Mouse (Mus musculus) erythroid progenitor cell, adult 5-6 weeks (primary cell): ENCODE measurements around the gene Cdh20. TPM values are rescaled to one million over a fixed set of nuclear protein-coding genes. Genes with fewer than 3 reads are reported as not detected.
"Not testable (repeated sequence)": the region's sequence is repeated elsewhere in the genome, so short reads cannot be mapped to it uniquely, and the experiment has no call there.

Source experiments
- ATAC-seq: replicated peaks from 2 replicates; pipeline ENCODE4 v1.8.0; 2016; ENCODE audit warnings: moderate number of reproducible peaks, mild to moderate bottlenecking, moderate TSS enrichment, inconsistent platforms; ENCODE audit not compliant: poor library complexity, low FRiP score, severe bottlenecking
- total RNA-seq, 2 experiments: library from RNA; stranded (forward) in 1 of 2; stranded (reverse) in 1 of 2; fragments of 150-400 nt in 1 of 2; fragments of 186-747, 209-891 nt in 1 of 2; gene quantifications; 2 replicates each; pipeline versions ENCODE4 v1.2.3 to v1.2.4; 2015 to 2017; ENCODE audit warnings: low replicate concordance in 2 of 2

Gene Cdh20
- total RNA-seq, 2 experiments from 2014 or later, result not detected

GRCm38 (mm10) chr1:104903409-104903808 is 135.1 kb downstream of the Cdh20 start:
- no peak for ATAC-seq

GRCm38 (mm10) chr1:104912407-104912806 is 144.1 kb downstream of the Cdh20 start:
- no peak for ATAC-seq

- no peak for ATAC-seq
These were observed 148.2 kb downstream of the Cdh20 start for GRCm38 (mm10) chr1:104916507-104916906.

- no peak for ATAC-seq
These were observed 149.0 kb downstream of the Cdh20 start for GRCm38 (mm10) chr1:104917307-104917836.

GRCm38 (mm10) chr1:104933051-104933450 is 164.7 kb downstream of the Cdh20 start:
- ATAC-seq, result no peak

DNA sequence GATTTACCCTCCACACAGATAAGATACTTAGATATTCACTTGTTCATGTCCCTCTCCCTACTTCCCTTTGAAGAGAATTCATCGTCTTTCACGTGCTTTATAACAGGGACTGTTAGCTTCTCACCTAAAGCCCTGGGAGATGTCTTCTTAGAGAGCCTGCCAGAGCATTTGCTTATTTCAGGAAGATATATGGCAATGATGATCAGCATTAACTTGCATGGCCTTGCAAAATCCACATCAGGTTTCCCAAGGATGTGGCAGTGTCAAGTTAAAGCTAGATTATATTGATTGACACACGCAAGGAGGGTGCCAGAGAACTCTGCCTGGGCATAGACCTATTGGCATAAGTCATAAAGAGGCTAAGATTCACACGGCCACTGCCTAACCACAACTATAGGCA is 168.6 kb downstream of the Cdh20 start:
- no peak for ATAC-seq

GRCm38 (mm10) chr1:104939156-104939555 is 170.8 kb downstream of the Cdh20 start:
- no peak for ATAC-seq

DNA sequence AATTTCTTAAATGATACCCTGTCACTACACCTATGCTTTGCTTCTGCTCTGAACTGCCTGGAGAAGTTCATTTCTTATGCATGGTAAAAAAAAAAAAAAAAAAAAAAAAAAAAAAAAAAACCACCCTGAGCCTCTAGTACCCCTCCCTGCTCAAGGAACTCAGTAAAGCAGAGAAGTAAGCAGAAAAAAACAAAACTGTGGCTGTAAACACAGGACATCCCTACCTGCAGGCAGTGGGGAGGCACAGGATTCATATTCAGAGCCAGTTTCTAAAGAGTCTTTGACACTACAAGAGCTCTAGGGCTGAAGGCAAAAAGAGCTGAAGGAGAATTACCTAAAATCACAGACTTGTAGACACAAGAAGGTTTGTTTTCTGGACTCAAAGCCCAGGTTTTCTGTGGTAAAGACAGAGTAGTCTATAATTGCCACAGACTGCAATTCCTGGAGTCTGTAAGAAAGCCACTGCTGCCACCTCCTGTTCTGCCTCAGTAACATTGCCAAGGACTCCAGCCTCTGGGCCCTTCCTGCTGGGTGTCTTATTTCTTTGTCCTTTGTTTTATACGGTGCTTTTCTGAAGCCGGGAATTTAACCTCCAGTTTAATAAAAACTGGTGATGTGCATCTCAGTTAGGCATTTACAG is 176.3 kb downstream of the Cdh20 start:
- ATAC-seq, result no peak

GRCm38 (mm10) chr1:104945110-104945489 is 176.8 kb downstream of the Cdh20 start:
- no peak for ATAC-seq

- ATAC-seq, result not testable (repeated sequence)
These were observed 181.3 kb downstream of the Cdh20 start for GRCm38 (mm10) chr1:104949640-104950039.

DNA sequence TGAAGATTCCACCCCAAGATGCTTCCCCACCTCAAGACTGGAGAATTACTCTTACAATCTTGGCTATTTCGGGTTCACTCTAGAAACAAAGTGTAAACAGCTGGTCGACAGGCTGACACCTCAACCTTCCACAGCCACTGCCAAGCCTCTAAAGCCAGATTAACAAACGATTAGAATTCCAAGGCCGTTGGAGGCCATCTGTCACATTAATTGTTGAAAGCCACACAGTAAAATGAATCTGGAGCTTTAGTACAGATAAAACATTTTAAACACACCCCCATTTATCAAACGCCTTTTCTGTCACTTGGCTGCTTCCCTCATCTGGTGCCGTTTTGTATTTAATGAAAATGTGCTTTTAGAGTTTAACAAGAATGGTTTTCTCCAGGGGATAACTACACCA is 188.7 kb downstream of the Cdh20 start:
- no peak for ATAC-seq

DNA sequence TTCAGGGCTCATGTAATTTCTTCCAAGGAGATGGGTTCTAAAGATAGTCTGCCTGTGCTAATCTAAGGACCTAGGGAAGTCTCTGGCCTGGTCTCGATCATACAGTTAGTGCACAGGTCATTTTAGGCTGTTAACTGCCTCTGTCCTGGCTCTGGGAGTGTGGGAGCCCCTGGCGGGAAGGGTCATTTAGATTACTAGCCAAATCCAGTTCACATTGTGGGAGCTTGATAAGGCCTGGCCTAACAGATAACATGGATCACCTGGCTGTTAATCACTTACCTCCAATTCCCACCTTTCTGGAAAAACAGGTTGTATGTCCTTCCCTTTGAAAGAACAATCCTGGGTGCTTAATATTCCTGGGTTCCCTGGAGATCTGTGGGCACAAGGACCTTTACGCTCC is 193.3 kb downstream of the Cdh20 start:
- no peak for ATAC-seq

DNA sequence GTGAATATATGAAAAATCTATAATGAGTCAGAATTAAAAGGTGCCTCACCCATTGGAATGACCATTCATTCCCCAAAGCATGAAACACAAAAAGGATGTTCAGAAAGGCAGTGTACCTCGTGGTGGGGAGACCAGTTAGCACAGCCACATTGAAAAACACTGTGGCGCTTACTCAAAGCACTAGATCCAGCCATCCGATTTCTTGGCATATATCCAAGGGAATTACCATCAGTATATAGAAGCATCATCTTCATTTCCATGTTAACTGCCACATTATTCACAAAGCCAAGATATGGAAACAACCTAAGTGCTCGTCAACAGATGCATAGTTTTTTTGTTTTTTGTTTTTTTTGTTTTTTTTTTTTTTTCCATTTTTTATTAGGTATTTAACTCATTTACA is 193.9 kb downstream of the Cdh20 start:
- ATAC-seq, result no peak

DNA sequence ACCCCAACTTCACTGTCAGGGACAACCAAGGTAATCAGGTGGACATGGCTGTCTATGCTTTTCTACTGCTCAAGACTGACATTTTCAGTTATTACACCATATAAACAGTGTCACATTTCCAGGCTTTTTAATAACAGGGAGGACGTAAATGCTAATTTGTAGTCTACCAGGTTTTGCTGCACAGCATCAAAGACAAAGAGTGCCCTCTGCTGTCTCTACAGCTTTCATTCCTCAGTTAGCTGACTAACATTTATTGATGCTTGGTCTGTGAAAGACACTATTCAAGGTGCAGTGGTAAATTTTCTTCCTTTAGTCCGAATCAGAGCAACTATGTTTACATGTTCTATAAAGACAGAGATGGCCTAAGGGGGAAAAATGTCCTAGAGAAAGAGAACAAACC is 210.7 kb downstream of the Cdh20 start:
- ATAC-seq, result no peak

- no peak for ATAC-seq
These were observed 211.9 kb downstream of the Cdh20 start for GRCm38 (mm10) chr1:104980273-104980672.

DNA sequence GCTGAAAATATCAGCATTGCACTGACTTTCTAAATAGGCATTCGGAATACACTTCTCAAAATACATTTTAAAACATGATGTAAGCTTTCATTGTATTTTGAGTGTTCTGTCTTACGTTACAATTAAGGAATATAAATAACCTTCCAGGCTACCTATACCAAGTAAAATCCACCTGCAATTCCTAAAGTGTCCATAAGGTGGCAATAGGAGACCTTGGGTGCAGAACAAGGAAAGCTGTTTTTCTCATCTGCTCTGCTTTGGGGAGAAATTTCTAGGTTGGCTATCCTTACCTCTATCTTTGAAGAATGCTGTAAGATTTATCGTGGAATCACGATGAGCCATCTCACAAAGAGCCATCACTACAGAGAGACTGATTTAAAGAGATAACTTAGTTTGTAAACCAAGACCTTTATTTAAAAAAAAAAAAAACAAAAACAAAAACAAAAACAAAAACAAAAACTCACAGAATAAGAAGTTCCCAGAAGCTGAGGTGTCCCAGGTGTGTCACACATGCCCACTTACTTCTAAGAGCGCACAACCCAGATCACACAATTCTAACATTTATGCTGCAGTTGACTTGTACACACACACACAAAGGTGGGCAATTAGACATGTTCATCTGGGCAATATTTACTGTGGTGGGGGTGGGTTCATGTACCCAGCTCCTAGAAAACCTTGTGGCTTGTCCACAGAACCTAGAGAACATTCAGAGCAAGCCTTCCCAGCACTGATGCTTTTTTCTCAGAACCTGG is 218.1 kb downstream of the Cdh20 start:
- no peak for ATAC-seq

DNA sequence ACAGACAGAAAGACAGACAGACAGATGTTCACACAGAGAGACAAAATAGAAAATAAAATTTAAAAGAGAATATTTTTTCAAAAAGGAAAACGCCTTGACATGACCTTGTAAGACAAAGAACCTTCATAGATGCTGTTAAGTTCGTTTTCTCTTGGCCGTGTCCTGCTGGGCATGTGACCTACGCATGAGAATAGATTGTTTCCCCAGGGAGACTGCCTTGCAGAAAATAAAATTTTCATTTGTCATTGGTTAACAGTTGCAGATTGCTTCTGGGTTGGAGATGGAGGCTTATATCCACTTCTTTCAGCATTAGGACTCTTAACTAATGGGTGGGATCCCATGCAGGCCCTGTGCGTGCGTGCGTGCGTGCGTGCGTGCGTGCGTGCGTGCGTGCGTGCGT is 219.2 kb downstream of the Cdh20 start:
- ATAC-seq, result no peak

- ATAC-seq, result no peak
These were observed 224.1 kb downstream of the Cdh20 start for GRCm38 (mm10) chr1:104992441-104992840.

GRCm38 (mm10) chr1:104993905-104994611 is 225.7 kb downstream of the Cdh20 start:
- ATAC-seq, result no peak

DNA sequence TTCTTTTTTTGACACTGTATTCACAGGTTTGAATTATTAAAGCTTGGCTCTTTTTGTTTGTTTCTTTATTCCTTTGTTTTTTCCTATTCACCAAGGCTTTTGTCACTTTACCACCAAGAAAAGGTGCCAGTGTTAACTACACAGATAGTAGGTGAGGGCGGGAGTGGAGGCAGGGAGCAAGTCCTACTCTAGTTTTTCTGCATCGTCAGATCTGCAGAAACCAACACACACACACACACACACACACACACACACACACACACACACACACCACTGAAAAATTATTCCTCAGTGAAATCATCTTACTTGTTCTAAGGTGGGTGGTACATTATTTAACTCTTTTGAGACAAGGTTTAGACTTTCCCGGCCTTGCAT is 226.3 kb downstream of the Cdh20 start:
- no peak for ATAC-seq

- no peak for ATAC-seq
These were observed 229.5 kb downstream of the Cdh20 start for GRCm38 (mm10) chr1:104997814-104998213.
